Mouse (Mus musculus) spleen, adult 2 months (tissue): Measurements from ENCODE around the gene Disp1.

Experiments used
- CTCF ChIP-seq: fragments of 200-500 bp; IDR thresholded peaks from 2 replicates; pipeline ENCODE4 v1.5.1; 2011; ENCODE audit warnings: mild to moderate bottlenecking, inconsistent platforms; ENCODE audit not compliant: insufficient read depth, insufficient read length, insufficient replicate concordance; ENCODE audit errors: extremely low read depth
- POLR2A ChIP-seq: fragments of 200-500 bp; IDR thresholded peaks from 2 replicates; pipeline ENCODE4 v1.6.1; 2011; ENCODE audit warnings: low read depth, low read length, inconsistent platforms

DNA sequence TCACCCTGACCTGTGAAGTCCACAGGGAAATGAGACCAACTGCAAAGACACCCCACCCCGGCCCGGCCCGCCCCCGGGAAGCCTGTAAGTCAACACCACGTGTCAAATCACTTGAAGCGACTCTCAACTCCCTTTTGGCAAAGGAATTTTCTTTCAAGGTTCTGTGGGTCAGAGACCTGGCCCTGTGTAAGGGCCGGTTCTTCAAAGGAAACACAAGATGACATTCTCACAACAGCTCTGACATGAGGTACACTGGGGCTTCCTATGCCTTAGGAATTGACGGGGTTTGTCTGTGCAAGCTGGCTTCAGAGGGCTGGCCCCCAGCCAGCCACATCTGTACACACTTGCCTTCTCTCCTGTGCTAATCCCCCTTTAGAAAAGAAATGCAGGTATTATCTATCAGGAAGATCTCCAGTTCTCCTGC, 56.7 kb downstream of the Disp1 start:
- TF ChIP-seq POLR2A (no peak), CTCF (no peak)
